13 mouse cellular contexts compared by ENCODE assay signal in genomic region chr2:173272354-173272900, GRCm38 (mm10). TPM values are rescaled to one million over a fixed set of nuclear protein-coding genes. Genes with fewer than 3 reads are reported as not detected.
A peak's percentile ranks its signal among the peaks of the same experiment; 100 is the strongest.
DNase-seq lines count a peak whose midpoint lies in the region; ATAC-seq and TF ChIP-seq lines count a peak whose summit lies in the region.
"Had no signal": no experiment of that assay in that cellular context is flagged by ENCODE, and none has a peak within 500 bp of the region (broad histone marks: within the 10 kb centered on the region; RNA-seq: fewer than 3 reads in every experiment).

No protein-coding gene starts in this region.

- intact Hi-C loops in gastrocnemius, adult 2 months (cut with DNase I) = no loop called here

- ATAC-seq in neural tube, embryonic 12.5 days (ENCODE audit: low FRiP score, low read depth) = no peak
- no peak for ATAC-seq in intestine, embryonic 16.5 days

- no peaks in the 10 kb centered on the region for H3K9me3 ChIP-seq in neural tube, embryonic 12.5 days
- no peaks in the 10 kb centered on the region for H3K9me3 ChIP-seq in intestine, embryonic 16.5 days (ENCODE audit: control insufficient read depth, low read length)
- H3K9me3 ChIP-seq: midbrain, embryonic 12.5 days had no signal

- H3K27ac ChIP-seq in gastrocnemius, adult 2 months = no peak overlapping the region
- H3K27ac ChIP-seq in neural tube, embryonic 12.5 days = no peak overlapping the region
- H3K27ac ChIP-seq in intestine, embryonic 16.5 days (ENCODE audit: low read length) = no peak overlapping the region
- H3K27ac ChIP-seq: midbrain, embryonic 12.5 days had no signal

- no peaks in the 10 kb centered on the region for H3K36me3 ChIP-seq in neural tube, embryonic 12.5 days
- H3K36me3 ChIP-seq in intestine, embryonic 16.5 days (ENCODE audit: control insufficient read depth, insufficient read depth, low read length) = no peaks in the 10 kb centered on the region
- H3K36me3 ChIP-seq: midbrain, embryonic 12.5 days had no signal

- no peaks in the 10 kb centered on the region for H3K27me3 ChIP-seq in neural tube, embryonic 12.5 days (replicated peaks)
- no peaks in the 10 kb centered on the region for H3K27me3 ChIP-seq in intestine, embryonic 16.5 days (replicated peaks; ENCODE audit: control insufficient read depth, insufficient read depth, low read length)

- 0 out of 2 replicates have a peak overlapping the region, but pooled peaks have one; percentile 21 for H3K9ac ChIP-seq in neural tube, embryonic 12.5 days
- peak overlapping the region; percentile 39; the same call in 1 of the 2 replicates for H3K9ac ChIP-seq in intestine, embryonic 16.5 days (ENCODE audit: low read depth, low read length)
- H3K9ac ChIP-seq: midbrain, embryonic 12.5 days had no signal

- no peak for TF ChIP-seq CTCF in gastrocnemius, adult 2 months (IDR thresholded peaks at IDR 0.05)

- peak overlapping the region; percentile 30 for H3K4me3 ChIP-seq in gastrocnemius, adult 2 months
- H3K4me3 ChIP-seq in neural tube, embryonic 12.5 days = no peak overlapping the region
- 0 out of 2 replicates have a peak overlapping the region, but pooled peaks have one; percentile 12 for H3K4me3 ChIP-seq in intestine, embryonic 16.5 days (ENCODE audit: low read length)
- H3K4me3 ChIP-seq: erythroblast, embryonic 14.5 days had no signal

- peak overlapping the region; percentile 40 for H3K4me2 ChIP-seq in neural tube, embryonic 12.5 days (replicated peaks)
- peak overlapping the region; percentile 27; the same call in 1 of the 2 replicates for H3K4me2 ChIP-seq in intestine, embryonic 16.5 days (ENCODE audit: low read depth, low read length)
- H3K4me2 ChIP-seq: midbrain, embryonic 12.5 days had no signal

- H3K4me1 ChIP-seq in neural tube, embryonic 12.5 days = peaks cover 77% of the 10 kb centered on the region
- peaks cover 45% of the 10 kb centered on the region for H3K4me1 ChIP-seq in intestine, embryonic 16.5 days (ENCODE audit: control insufficient read depth, insufficient read depth, low read length)

- WGBS in neural tube, embryonic 12.5 days = 78% methylated on average over 11 of the region's 11 CpGs
- WGBS in intestine, embryonic 16.5 days = 78% methylated on average over 11 of the region's 11 CpGs

- no peak for DNase-seq in gastrocnemius, adult 2 months
- no peak for DNase-seq in gastrocnemius, postnatal 10 days
- DNase-seq in neural tube, embryonic 10.5 days (ENCODE audit: extremely low spot score, low spot score) = no peak
- DNase-seq in frontal cortex, postnatal 36 days (ENCODE audit: low spot score in 2 of 2) = no peak
- DNase-seq in cerebellum, postnatal 14 days = no peak
- no peak for DNase-seq in thymus, postnatal 10 days (ENCODE audit: low spot score in 2 of 2)
- DNase-seq: cerebellum, adult 18-20 months; kidney, postnatal 4 days; left cerebral cortex, postnatal 4 days had no signal

RNA-seq across cellular contexts. Expression of gene Pmepa1, which starts 3.9 kb away (rescaled TPM):
- total RNA-seq in gastrocnemius, adult 2 months (2021) = 10 to 100 TPM; 20.0 to 24.4 TPM
- total RNA-seq in gastrocnemius, postnatal 10 days (2021) = 10 to 100 TPM; 15.8 to 19.8 TPM
- 6.6 and 7.4 TPM in 2 replicates for polyA plus RNA-seq in neural tube, embryonic 12.5 days (2016; fragmentation: Nextera tagmentation; extraction: Ambion mirVana)
- 4.4 and 4.6 TPM in 2 replicates for polyA plus RNA-seq in intestine, embryonic 16.5 days (2015; fragmentation: Nextera tagmentation; extraction: Ambion mirVana)

RNA-seq across cellular contexts. Expression of gene Zbp1, which starts 53.7 kb away (rescaled TPM):
- not detected for total RNA-seq in gastrocnemius, adult 2 months (2021)
- total RNA-seq in gastrocnemius, postnatal 10 days (2021) = under 1 TPM in 1 of 2 experiments, not detected in 1; 0.09 TPM
- 0.28 and 0.32 TPM in 2 replicates for polyA plus RNA-seq in neural tube, embryonic 12.5 days (2016; fragmentation: Nextera tagmentation; extraction: Ambion mirVana)
- 0.65 and 1.9 TPM in 2 replicates for polyA plus RNA-seq in intestine, embryonic 16.5 days (2015; fragmentation: Nextera tagmentation; extraction: Ambion mirVana)
- polyA plus RNA-seq: erythroblast, embryonic 14.5 days had no signal
